Mouse (Mus musculus): ENCODE measurements around the gene Gm3045. TPM values are rescaled to one million over a fixed set of nuclear protein-coding genes. Genes with fewer than 3 reads are reported as not detected.
A peak's percentile ranks its signal among the peaks of the same experiment; 100 is the strongest.

Gm3045 gene
- total RNA-seq, 2 experiments from 2014 or later = not detected

DNA sequence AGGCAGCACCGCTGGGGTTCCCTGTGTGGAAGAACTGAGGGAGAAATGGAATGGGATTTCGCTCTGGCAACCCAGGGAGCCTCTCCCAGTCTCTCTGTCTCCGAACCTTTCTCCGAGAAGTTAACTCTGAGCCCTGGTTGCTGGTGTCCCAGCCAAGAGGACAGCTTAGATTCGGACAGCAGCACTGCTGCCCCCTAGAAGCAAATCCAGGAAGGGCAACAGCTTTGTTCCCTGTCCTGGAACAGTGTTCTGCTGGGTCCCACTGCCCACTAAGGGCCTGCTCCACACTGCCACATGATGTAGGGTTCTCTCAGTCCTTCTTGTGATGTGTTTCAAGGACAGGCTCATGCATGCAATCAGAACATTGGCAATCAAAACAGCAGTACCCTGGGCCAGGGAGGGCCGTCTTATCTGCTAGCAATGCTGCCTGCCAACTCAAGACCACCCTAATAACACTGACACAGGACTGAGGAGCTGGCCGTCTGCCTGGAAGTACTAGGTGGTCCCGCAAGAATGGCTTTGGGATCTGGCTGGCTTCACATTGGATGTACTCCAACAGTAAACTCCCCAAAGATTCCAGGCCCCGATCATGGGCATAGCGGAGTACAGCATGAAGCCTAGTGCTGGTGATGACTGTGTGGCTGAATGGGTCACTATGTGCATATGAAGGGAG is 9.4 kb downstream of the Gm3045 start:
- DNase-seq (ENCODE audit: low spot score in 2 of 2) = no peak

DNA sequence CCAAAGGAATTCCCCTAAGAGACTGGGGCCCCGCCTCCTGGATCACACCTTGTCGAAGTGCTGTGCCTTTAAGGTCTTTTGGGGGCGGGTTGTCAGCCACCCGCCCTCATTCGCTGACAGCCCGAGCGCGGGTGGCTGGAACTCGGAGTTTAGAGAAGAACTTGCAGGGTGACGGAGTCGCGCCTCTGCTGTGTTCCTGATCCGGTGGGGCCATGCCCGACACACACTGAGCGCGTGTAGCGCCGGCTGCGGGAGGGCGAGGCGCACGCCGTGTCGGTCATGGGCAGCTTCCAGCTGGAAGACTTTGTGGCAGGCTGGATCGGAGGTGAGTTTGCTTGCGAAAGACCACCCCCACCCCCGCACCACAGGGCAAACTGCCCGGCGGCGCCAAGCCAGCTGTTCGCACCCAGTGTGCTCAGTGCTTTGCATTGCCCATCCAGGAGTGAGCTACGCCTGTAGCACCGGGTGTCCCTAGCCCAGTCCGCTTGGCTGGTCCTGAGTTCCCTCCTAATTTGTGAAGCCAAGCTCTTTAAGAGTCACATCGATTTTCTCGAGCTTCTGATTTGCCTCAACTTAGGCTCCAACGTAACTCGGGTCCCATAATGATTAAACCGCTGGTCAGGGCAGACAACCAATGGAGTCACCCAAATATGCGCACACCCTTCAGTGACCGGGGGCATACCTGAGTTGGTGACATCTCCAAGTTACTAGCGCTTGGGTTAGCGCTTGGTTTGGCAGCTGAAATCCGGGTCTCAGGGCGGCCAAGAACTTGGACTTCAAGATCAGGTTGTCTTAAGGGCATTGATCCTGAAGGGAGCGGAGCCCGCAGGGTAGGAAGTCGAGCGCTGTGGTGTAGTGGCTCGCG is 12.0 kb downstream of the Gm3045 start, which contains the start of gene Slc25a48:
Slc25a48 (plus strand) TSS at position 145 of the 865 bp plus-strand sequence.
- DNase-seq (ENCODE audit: low spot score in 2 of 2) = peak in 1 of 2 experiments; percentile 25

DNA sequence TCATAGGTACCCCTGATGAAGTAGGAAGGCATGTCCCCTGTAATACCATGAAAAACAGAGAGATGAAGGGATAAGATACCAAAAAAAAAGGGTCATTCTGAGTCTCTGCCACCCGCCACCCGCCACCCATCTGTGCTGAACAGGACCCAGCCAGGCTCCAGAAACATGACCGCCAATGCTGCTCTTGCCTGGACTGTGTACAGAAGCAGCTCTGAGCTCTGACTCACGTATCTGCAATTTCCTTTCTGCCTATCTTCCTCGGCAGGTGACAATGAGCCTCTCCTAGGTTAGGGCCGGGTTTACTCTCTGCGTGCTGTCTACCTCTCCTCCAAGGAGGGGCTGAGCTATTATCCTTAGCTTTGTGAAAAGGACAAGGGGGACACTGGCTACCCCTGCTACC is 17.0 kb downstream of the Gm3045 start:
- no peak for DNase-seq (ENCODE audit: low spot score in 2 of 2)

DNA sequence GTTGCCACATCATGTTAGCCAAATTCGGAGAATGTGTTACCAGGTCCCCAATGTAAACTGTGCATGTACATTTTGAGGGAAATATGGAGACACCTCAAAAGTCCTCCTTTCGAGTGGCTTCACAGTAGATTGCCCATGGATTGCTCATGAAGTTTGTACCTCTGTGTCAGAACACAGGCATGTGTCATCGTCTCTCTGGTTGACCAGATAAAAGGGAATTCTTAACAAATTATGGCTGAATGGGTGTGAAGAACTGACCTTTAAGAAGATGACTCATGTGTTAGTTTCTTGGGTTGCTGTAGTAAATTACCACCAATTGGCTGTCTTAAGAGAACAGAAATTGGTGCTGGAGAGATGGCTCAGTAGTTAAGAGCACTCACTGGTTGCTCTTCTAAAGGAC is 17.7 kb downstream of the Gm3045 start:
- no peak for DNase-seq (ENCODE audit: low spot score in 2 of 2)

DNA sequence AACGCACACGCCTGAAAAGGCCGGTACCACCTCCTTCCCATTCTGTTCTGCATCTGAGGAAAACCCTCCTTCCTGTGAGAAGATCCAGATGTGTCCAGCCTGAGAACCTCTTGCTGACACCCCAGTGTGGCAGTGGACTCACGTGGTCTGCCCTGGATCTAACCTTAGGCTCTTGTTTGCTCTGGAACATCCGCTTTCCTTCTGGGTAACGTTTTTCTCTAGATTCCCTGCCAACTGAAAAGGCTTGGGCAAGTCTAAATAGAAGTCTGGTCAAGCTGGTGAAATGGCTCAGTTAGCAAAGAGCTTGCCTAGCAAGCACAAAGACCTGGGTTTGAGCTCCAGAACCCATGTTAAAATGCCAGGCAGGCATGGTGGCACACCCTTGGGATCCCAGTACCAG is 18.6 kb downstream of the Gm3045 start:
- no peak for DNase-seq (ENCODE audit: low spot score in 2 of 2)

DNA sequence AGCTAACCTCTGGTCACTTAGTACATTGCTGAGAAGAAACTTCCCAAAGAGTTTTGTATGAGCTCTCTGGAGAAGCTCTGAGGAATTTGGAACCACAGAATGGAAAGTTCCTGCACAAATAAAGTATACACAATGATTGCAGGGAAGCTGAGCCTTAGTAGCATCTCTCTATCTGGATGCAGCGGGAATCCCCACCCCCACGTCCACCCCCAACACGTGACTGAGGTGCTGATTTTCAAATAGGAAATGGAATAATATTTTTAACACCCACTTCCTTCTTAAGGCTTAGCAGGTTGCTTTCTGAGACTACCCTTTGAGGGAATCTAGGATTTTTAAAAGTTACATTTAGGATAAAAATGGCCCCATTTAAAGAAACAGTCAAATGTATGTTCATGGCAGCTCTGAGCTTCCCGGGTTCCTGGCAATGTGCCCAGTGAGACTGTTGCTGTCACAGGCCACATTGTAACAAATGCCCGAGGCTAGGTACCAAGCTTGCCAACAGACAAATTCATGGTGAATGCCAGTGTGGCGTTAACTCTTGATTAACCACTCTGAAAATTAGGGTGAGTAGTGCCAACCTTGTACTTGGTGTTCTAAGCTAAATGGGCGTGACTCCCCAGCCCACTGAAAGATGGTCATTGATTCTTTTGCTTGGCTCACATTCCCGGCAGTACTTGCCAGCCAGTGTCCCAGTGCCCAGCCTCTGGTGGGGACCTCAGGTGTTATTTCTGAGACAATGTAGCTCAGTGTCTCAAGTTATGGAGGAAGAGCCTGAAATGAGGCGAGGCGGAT is 23.0 kb downstream of the Gm3045 start:
- DNase-seq (ENCODE audit: low spot score in 2 of 2) = no peak

DNA sequence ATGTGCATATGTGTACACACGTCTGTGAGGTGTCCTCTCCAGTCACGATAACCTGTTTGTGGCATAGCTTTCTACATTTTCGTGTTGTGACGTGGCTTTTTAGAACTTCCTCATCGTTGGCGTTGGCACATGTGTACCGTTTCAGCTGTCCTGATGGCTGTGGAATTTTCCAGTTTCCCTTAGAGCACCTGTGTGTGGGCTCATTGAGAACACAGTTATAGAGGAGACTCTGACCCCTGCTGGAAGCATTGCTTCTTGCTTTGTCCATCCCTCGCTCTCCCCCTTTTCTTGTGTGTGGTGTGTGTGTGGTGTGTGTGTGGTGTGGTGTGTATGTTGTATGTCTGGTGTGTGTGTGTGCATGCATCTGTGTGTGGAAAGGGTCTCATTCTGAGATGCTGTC is 23.6 kb downstream of the Gm3045 start:
- no peak for DNase-seq (ENCODE audit: low spot score in 2 of 2)

DNA sequence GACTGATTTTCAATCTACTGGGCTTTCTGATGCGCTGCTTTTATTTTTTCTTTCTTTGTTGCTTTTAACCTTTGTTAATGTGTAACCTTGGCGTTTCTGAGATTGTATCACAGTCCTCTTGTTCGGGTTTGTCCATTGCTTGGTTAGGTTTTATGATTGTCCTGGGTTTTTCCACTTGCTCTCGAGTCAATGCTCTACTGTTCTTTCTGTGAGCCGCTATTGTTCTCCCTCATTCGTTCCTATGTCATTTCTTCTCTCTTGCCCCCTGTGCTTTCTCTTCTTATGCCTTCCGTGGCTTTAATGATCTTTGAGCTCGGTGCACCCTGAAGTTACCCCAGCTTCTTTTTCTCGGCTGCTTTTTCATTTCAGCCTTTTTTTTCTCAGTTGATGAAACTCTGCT is 31.6 kb downstream of the Gm3045 start:
- no peak for DNase-seq (ENCODE audit: low spot score in 2 of 2)

DNA sequence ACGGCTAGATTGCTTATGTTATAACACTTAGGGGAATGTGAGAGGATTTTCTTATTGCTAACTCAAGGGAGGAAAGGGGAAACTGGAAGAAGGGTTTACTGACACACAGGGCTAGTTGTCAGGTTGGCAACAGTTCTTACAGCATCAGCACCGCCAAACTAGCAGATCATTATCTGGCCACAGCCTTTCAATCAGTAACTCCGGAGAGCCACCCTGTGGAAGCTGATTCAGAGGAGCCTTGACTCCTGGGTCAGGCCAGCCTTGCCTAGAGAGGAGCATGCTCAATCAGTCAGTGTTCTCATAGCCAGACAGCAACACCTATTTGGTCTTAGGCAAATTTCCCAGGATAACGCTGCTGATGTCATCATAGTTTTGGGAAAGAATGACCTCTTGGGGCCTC is 35.1 kb downstream of the Gm3045 start:
- DNase-seq (ENCODE audit: low spot score in 2 of 2) = no peak

DNA sequence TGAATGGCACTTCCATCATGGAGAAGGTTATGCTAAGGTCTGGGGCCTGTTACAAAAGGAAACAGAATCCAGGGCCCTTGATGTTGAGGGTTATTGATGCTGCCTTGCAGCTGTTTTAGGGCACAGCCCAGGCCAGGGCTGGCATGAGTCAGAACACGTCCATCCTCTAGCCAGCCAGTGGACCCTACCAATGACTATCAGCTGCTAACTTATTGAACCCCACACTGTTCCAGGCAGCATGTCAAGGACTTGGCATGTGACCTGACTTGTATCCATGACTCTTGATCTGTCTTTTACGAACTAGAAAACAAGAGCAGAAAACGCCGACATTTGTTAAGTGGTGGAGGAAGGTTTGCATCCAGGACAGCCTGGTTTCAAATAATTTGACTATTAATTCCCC is 36.4 kb downstream of the Gm3045 start:
- no peak for DNase-seq (ENCODE audit: low spot score in 2 of 2)

DNA sequence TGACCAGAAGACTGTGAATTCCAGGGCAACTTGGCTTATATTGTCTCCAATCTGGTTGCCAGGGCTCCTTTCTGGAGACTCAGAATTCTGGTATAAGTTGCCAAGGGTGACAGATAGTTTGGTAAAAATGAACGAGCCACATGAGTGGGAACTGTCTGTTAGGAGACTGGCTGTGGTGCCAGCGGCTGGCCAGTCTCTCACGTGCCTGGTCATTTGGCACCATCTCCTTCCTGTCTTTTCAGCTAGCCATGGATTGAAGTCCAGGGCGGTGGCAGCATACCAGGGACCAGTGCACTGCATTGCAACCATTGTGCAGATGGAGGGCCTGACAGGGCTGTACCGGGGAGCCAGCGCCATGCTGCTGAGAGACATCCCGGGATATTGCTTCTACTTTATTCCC is 36.9 kb downstream of the Gm3045 start:
- DNase-seq (ENCODE audit: low spot score in 2 of 2) = no peak

DNA sequence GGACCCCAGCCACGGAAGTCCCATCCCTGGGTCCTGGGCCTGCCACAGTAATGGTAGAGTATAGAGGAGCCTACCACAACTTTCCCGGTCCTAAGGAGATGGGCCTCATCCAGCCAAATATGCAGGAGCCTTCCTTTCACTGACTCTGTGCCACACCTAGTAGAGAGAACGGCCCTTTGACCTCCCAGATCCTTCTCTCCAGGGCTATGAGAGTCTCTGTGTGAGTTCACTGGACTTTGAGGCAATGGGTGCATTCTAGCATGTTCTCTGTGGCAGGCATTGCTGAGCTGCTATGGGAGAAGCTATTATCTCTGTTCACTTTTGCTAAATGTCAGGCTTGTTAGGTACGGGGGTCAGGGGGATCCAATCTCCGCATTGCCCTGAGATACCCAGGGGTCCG is 37.4 kb downstream of the Gm3045 start:
- no peak for DNase-seq (ENCODE audit: low spot score in 2 of 2)

DNA sequence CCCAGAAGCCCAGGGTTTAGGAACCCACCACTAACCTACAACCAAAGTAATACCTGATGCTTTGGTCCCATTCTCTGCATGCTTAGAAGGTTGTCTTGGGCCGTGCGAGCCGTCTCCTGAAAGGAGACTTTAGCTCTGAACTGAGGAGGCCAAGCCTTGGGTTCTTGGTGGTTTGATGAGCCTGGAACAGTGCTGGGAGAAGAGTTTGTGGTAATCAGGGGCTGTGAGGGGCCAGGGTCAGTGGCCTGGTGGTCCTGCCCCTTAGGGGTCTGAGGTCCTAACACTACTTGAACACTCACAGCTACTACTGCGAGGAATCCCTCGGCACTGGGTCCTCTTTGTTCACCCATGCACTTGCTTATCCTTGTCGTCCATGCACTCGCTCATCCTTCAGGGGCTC is 41.4 kb downstream of the Gm3045 start:
- DNase-seq (ENCODE audit: low spot score in 2 of 2) = no peak

DNA sequence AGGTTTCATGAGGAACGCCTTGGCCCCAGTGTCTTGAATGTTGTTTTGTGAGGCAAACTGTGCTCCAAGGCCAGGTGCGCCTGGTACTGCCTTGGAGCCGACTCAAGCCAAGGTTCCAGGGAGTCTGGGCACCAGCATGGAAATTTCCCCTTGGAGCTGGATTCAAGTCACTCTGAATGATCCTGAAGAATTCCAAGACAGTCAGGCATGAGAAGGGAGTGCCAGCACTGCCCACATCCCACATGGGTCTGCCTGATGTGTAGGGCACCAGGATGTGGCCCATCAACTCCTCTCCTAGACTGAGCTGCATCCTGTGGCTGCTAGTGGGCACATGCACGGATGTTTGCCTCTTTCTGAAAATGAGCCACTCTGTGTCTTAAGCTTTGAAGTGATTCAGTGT is 42.1 kb downstream of the Gm3045 start:
- no peak for DNase-seq (ENCODE audit: low spot score in 2 of 2)

DNA sequence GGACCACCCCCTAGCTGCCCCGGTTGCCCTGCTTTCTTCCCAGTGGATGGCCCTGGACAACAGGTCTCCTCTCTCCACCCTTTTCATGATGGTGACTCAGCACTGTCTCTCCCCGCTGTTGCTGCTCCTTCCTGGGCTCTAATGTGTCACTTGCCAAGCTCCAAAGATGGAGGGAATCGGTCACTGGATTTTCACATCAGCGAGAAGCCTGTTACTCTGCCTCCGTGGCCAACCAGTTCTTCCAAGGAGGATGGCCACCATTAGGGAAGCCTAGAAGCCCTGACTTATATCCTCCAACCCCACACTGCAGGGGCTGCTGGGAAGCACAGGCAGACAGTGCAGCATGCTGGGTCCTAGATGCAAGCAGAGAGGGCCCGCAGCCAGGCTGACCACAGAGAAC is 44.8 kb downstream of the Gm3045 start:
- no peak for DNase-seq (ENCODE audit: low spot score in 2 of 2)

DNA sequence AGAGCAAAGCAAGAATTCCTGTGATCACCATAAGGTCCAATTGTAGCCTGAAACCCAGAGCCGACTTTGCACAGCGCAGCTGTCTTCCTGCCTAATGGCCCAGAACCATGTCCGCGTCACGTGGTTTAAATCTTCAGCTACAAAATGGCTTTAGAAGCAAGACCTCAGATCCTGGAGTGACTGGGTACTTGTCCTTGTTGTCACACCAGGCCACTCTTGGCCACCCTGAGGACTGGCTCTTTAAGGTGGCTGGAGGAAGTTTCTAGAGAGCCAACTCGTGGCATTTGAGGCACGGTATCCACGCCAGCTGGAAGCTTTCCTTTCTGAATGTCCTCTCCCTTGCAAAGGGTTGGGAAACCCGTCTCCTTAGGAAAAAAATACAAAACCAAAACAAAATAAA is 45.6 kb downstream of the Gm3045 start:
- no peak for DNase-seq (ENCODE audit: low spot score in 2 of 2)

DNA sequence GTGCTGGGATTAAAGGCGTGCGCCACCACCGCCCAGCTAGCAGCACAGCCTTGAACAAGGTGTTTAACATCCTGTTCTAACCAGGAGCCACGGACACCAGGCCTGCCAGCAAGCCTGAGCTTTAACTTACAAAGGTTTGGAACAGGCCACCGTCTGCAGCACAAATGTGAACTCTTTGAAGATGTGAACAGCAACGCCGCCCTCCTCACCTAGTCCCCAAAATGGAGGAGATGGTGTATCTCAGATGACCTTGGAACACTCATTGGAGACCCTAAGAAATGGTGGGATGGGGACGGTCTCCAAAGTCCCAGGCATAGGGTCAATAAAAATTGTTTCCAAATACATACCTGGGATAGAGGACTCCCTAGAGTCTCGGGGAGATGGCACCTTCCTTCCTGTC is 46.3 kb downstream of the Gm3045 start:
- no peak for DNase-seq (ENCODE audit: low spot score in 2 of 2)

DNA sequence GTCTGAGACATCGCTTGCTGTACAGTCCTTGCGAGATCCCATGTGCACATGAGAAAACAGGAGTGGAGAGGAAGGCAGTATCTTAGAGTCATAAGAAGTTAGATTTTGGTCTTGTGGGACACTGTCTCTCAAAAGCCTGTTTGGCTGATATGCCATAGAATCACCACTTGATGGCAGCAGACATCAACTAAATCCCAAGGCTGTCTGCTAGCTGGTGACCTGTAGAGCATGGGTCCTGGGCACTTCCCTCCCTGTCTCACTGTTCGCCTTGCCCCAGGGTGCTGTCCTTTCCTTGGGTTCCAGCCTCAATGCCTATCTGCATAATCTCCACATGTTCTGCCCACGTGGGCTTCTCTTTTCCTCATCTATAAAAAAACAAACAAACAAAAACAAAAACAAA is 49.0 kb downstream of the Gm3045 start:
- DNase-seq (ENCODE audit: low spot score in 2 of 2) = peak in 1 of 2 experiments; percentile 19

DNA sequence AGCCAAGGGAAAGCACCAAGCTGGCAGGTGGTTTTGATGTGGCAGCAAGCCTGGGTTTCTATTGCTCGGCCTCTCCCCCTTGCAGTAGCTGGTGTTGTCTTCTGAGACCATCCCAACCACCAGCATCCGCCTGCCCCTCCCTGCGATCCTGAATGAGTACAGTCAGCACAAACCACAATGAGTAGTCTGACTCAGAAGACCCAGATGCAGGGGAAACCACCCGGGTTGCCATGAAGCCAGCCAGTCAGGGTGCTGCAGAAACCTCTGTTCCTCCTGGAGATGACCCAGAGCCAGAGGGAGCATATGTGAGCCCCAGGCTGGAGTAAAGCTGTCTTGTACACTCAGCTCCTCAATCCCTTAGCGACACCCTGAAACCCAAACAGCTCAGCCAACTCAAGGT is 50.4 kb downstream of the Gm3045 start:
- DNase-seq (ENCODE audit: low spot score in 2 of 2) = no peak

DNA sequence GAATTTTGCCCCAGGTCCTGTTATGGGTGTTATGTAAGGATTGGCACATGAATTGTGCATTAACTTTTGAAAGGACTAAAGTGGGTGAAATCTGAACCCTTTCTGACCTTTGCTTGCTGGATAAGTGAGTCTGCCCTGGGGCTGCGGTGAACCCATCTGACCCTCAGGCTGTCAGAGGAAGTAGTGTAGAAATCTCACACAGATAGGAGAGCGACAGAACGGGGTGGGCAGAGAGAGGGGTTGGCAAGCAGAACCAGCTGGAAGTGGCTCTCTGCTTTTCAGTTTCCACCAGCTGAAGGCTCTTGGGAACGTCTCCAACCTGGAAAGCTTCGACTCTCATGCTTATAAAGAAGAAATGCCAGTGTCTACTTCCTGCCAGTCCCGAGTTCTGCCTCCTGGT is 50.9 kb downstream of the Gm3045 start:
- DNase-seq (ENCODE audit: low spot score in 2 of 2) = no peak

DNA sequence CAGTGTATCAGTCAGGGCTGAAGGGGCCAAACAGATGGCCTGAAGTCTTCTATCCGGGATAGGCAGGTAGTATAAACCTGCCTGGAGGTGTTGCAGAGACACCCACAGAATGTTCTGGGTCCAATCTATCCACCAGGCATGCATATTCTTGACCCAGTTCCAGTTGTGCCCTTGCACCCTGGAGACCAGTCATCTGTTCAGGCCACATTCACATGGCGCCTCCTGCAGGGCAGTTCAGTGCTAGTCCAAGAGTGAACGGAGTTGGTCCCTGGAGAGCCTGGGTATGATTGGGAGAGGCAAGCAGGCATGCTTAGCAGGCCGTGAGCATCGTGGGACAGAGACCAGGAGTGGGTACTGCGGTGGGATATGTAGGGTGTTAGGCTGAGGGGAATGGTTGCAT is 51.6 kb downstream of the Gm3045 start:
- DNase-seq (ENCODE audit: low spot score in 2 of 2) = no peak

DNA sequence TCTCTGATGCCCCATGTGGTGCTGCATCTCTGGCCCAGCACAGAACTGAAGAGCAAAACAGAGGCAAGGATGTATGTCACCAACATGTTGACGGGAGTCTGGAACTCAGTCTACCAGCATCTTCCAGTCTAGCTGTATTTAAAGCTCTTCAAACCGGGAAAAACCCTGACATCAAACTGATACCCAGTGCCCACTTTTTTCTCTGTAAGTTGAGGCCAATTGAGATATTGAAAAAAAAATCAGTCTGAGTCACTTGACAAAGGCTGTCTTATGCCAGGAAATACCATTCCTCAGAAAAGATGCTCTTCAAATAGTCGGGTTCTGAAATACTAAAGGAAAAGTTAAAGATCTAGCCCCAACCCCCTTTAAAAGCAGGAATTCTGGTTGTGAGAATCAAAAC is 55.8 kb downstream of the Gm3045 start, which contains the start of gene Il9:
Il9 (minus strand) TSS at position 101 of the 400 bp plus-strand sequence.
- no peak for DNase-seq (ENCODE audit: low spot score in 2 of 2)

All from adrenal gland, adult 18-20 months (tissue).